Mouse (Mus musculus): ENCODE data around the gene Ptprm. TPM values are rescaled to one million over a fixed set of nuclear protein-coding genes. Genes with fewer than 3 reads are reported as not detected.

The Ptprm gene
- polyA plus RNA-seq, 1 experiment = 4.4 TPM

GRCm38 (mm10) chr17:67301367-67301766 lies 52.9 kb downstream of the Ptprm start:
- no peaks in the 10 kb centered on the region for H3K4me1 ChIP-seq (replicated peaks; ENCODE audit: control insufficient read depth, insufficient read depth, low read length)
- WGBS = 90% methylated on average over 4 of the region's 4 CpGs
- H3K4me3 ChIP-seq (ENCODE audit: control insufficient read depth, insufficient read depth, low read length) = no peak overlapping the region
- no peak overlapping the region for H3K27ac ChIP-seq (ENCODE audit: control insufficient read depth, insufficient read depth, low read length)
- no peak for DNase-seq
- no peaks in the 10 kb centered on the region for H3K27me3 ChIP-seq (ENCODE audit: control insufficient read depth, insufficient read depth, low read length)
- no peaks in the 10 kb centered on the region for H3K36me3 ChIP-seq (ENCODE audit: control insufficient read depth, insufficient read depth, low read length)
- TF ChIP-seq POLR2A (IDR thresholded peaks at IDR 0.05; ENCODE audit: control insufficient read depth, extremely low read depth, insufficient read depth, low read length, poor library complexity) (no peak), CTCF (IDR thresholded peaks at IDR 0.05; ENCODE audit: borderline replicate concordance, control insufficient read depth, extremely low read depth, insufficient read depth, low read length, poor library complexity) (no peak)

GRCm38 (mm10) chr17:67298269-67298798 lies 55.9 kb downstream of the Ptprm start:
- WGBS = 86% methylated on average over 9 of the region's 9 CpGs

GRCm38 (mm10) chr17:67296604-67297595 lies 57.4 kb downstream of the Ptprm start:
- H3K4me1 ChIP-seq (replicated peaks; ENCODE audit: control insufficient read depth, insufficient read depth, low read length) = no peaks in the 10 kb centered on the region
- H3K36me3 ChIP-seq (ENCODE audit: control insufficient read depth, insufficient read depth, low read length) = no peaks in the 10 kb centered on the region
- H3K27ac ChIP-seq (ENCODE audit: control insufficient read depth, insufficient read depth, low read length) = no peak overlapping the region
- no peak for DNase-seq
- H3K4me3 ChIP-seq (ENCODE audit: control insufficient read depth, insufficient read depth, low read length) = no peak overlapping the region
- 93% methylated on average over 13 of the region's 13 CpGs for WGBS
- TF ChIP-seq CTCF (IDR thresholded peaks at IDR 0.05; ENCODE audit: borderline replicate concordance, control insufficient read depth, extremely low read depth, insufficient read depth, low read length, poor library complexity) (no peak), POLR2A (IDR thresholded peaks at IDR 0.05; ENCODE audit: control insufficient read depth, extremely low read depth, insufficient read depth, low read length, poor library complexity) (no peak)
- no peaks in the 10 kb centered on the region for H3K27me3 ChIP-seq (ENCODE audit: control insufficient read depth, insufficient read depth, low read length)

More at GRCm38 (mm10) chr17:67298269-67298798, 55.9 kb downstream of the Ptprm start:
- Histone ChIP-seq H3K36me3 (ENCODE audit: control insufficient read depth, insufficient read depth, low read length) (no peaks in the 10 kb centered on the region), H3K4me1 (replicated peaks; ENCODE audit: control insufficient read depth, insufficient read depth, low read length) (no peaks in the 10 kb centered on the region), H3K4me3 (ENCODE audit: control insufficient read depth, insufficient read depth, low read length) (no peak overlapping the region), H3K27ac (ENCODE audit: control insufficient read depth, insufficient read depth, low read length) (no peak overlapping the region), H3K27me3 (ENCODE audit: control insufficient read depth, insufficient read depth, low read length) (no peaks in the 10 kb centered on the region)
- TF ChIP-seq POLR2A (IDR thresholded peaks at IDR 0.05; ENCODE audit: control insufficient read depth, extremely low read depth, insufficient read depth, low read length, poor library complexity) = no peak
- TF ChIP-seq CTCF (IDR thresholded peaks at IDR 0.05; ENCODE audit: borderline replicate concordance, control insufficient read depth, extremely low read depth, insufficient read depth, low read length, poor library complexity) = no peak
- DNase-seq = no peak

GRCm38 (mm10) chr17:67290662-67291240 lies 63.5 kb downstream of the Ptprm start:
- no peak overlapping the region for H3K4me3 ChIP-seq (ENCODE audit: control insufficient read depth, insufficient read depth, low read length)
- H3K27ac ChIP-seq (ENCODE audit: control insufficient read depth, insufficient read depth, low read length) = no peak overlapping the region
- WGBS = 81% methylated on average over 16 of the region's 16 CpGs
- TF ChIP-seq POLR2A (IDR thresholded peaks at IDR 0.05; ENCODE audit: control insufficient read depth, extremely low read depth, insufficient read depth, low read length, poor library complexity) (no peak), CTCF (IDR thresholded peaks at IDR 0.05; ENCODE audit: borderline replicate concordance, control insufficient read depth, extremely low read depth, insufficient read depth, low read length, poor library complexity) (no peak)
- H3K27me3 ChIP-seq (ENCODE audit: control insufficient read depth, insufficient read depth, low read length) = no peaks in the 10 kb centered on the region
- DNase-seq = no peak
- H3K4me1 ChIP-seq (replicated peaks; ENCODE audit: control insufficient read depth, insufficient read depth, low read length) = no peaks in the 10 kb centered on the region
- H3K36me3 ChIP-seq (ENCODE audit: control insufficient read depth, insufficient read depth, low read length) = no peaks in the 10 kb centered on the region

GRCm38 (mm10) chr17:67287501-67287900 lies 66.8 kb downstream of the Ptprm start:
- WGBS = 83% methylated on average over 3 of the region's 3 CpGs
- H3K36me3 ChIP-seq (ENCODE audit: control insufficient read depth, insufficient read depth, low read length) = no peaks in the 10 kb centered on the region
- no peaks in the 10 kb centered on the region for H3K4me1 ChIP-seq (replicated peaks; ENCODE audit: control insufficient read depth, insufficient read depth, low read length)
- no peaks in the 10 kb centered on the region for H3K27me3 ChIP-seq (ENCODE audit: control insufficient read depth, insufficient read depth, low read length)
- no peak for TF ChIP-seq POLR2A (IDR thresholded peaks at IDR 0.05; ENCODE audit: control insufficient read depth, extremely low read depth, insufficient read depth, low read length, poor library complexity)
- no peak for TF ChIP-seq CTCF (IDR thresholded peaks at IDR 0.05; ENCODE audit: borderline replicate concordance, control insufficient read depth, extremely low read depth, insufficient read depth, low read length, poor library complexity)
- H3K4me3 ChIP-seq (ENCODE audit: control insufficient read depth, insufficient read depth, low read length) = no peak overlapping the region
- DNase-seq = no peak
- no peak overlapping the region for H3K27ac ChIP-seq (ENCODE audit: control insufficient read depth, insufficient read depth, low read length)

GRCm38 (mm10) chr17:67281640-67282170 lies 72.6 kb downstream of the Ptprm start:
- no peak for DNase-seq
- Histone ChIP-seq H3K4me1 (replicated peaks; ENCODE audit: control insufficient read depth, insufficient read depth, low read length) (no peaks in the 10 kb centered on the region), H3K27ac (ENCODE audit: control insufficient read depth, insufficient read depth, low read length) (no peak overlapping the region), H3K4me3 (ENCODE audit: control insufficient read depth, insufficient read depth, low read length) (no peak overlapping the region), H3K36me3 (ENCODE audit: control insufficient read depth, insufficient read depth, low read length) (no peaks in the 10 kb centered on the region), H3K27me3 (ENCODE audit: control insufficient read depth, insufficient read depth, low read length) (no peaks in the 10 kb centered on the region)
- TF ChIP-seq POLR2A (IDR thresholded peaks at IDR 0.05; ENCODE audit: control insufficient read depth, extremely low read depth, insufficient read depth, low read length, poor library complexity) (no peak), CTCF (IDR thresholded peaks at IDR 0.05; ENCODE audit: borderline replicate concordance, control insufficient read depth, extremely low read depth, insufficient read depth, low read length, poor library complexity) (no peak)
- 88% methylated on average over 13 of the region's 13 CpGs for whole genome bisulfite sequencing

All from thymus, adult 2 months (tissue).